Mouse (Mus musculus) heart, postnatal 4 days (tissue): ENCODE data around the gene Pafah1b2. TPM values are rescaled to one million over a fixed set of nuclear protein-coding genes. Genes with fewer than 3 reads are reported as not detected.

Experiments used
- DNase-seq: peaks from one replicate; pipeline ENCODE4 v3.0.0; 2021
- total RNA-seq, 2 experiments: library from RNA; stranded (reverse); gene quantifications; 2 replicates each; pipeline ENCODE4 v1.2.3; 2021

Gene Pafah1b2
- total RNA-seq, 2 experiments from 2014 or later, result 104 TPM

GRCm38 (mm10) chr9:45980611-45981010 is 31.9 kb downstream of the Pafah1b2 start:
- no peak for DNase-seq

DNA sequence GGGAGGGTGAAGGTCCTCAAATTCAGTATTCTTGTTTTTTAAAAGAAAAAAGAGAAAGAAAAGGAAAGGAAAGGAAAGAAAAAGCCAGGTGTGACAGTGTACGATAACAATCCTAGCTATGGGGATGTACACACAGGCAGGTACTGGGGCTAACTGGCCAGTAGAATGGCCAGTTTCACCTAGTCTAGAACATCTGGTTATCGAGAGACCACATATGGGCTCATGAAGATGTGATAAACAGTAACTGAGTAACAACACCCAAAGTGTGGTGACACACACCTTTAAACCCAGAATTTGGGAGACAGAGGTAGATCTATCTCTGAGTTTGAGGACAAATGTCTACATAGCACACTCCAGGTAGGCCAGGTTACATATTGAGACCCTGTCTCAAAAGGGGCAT is 32.7 kb downstream of the Pafah1b2 start:
- no peak for DNase-seq

DNA sequence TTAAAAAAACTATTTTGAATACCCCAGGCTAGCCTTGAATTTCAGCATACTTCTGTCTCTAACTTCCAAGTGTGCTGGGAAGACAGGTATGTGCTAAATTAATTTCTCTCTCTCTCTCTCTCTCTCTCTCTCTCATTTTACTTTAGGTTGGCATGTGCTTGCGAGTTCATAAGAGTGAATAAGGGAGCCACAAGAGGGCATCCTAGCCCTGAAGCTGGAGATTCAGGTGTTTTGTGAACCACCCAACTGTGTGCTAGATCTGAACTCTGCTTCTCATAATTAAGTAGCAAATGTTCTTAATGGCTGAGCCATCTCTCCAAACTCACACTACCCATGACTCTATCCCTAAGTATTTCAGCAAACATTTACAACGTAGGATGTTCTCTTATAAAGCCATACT is 35.6 kb downstream of the Pafah1b2 start:
- no peak for DNase-seq

DNA sequence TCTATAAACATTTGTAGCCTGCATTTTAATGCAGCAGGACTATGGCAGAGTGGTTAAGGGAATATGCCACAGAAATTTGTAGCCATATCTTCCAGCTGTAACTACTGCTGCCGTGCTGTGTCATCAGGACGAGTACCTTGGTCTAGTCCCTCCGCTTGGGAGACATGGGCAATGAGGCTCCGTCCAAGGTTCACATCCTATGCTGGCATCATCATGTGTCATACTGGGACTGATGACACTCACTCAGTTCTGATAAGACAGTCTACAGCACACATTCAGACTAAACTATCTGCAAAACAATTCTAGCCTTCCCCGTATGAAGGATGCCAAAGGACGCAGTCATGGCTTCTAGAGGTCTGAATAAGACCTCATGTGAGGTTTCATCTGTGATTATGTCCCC is 48.9 kb downstream of the Pafah1b2 start:
- DNase-seq, result no peak

DNA sequence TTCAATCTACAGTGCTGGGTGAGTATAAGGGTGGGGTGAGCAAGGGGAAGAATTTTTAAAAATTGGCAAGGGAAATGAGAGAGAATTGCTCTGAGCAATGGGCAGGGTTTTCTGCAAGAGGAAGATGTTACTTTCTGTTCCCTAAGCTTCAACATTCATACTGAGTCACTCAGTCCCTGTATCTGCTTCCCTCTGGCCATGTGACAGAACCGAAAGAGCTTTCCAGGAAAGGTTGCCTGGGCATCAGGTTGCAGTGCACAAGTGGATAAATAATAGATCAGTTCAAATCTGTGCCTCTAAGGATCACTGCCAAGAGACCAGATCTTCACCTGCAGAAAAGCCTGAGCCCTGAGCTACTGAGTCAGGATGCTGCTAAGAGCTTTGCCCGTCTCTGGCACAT is 50.6 kb downstream of the Pafah1b2 start:
- no peak for DNase-seq

DNA sequence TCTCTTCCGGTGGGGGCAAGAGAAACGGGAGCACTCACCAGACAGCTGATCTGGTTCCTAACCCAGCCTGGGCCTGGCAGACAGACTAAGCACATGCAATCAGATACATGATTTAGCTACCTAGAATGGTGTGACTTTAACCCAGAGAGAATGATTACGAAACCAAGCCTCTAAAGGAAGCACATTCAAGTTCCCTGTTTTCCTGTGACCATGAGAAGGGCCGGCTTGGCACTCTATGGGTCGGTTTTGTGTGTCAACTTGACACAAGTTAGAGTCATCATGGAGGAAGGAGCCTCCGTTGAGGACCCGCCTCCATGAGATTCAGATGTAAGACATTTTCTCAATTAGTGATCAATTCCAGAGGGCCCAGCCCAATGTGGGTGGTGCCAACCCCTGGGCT is 52.8 kb downstream of the Pafah1b2 start:
- DNase-seq, result no peak

GRCm38 (mm10) chr9:45958851-45959250 is 53.6 kb downstream of the Pafah1b2 start:
- no peak for DNase-seq

DNA sequence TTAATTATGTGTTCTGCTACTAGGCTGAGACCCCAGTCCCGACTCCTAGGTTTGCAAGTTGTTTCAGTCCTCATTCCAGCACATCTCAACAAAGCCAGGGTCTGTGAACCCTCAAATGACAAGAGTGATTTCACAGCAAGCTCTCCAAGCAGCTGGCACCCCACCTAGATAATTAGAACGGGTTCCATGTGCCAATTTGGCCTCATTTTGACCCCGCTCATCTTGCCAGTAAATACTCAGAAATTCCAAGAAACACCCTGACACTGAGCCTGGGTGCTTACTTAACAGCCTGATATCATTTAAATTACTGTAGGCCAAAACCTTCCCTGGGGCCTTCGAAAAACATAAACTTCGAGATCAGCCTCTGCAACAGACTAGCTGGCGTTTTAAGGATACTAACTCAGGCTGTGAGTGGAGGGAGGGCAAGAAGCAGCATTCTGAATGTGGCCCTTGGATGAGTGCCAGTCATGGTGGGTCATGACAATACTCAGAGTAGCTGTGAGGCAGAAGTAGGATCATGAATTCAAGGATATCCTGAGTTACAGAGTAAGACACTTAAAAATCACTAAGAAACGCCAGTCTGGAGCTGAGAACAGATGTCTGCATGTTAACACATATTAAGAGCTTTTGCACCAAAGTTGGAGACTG is 54.3 kb downstream of the Pafah1b2 start:
- DNase-seq, result peak; percentile 47

GRCm38 (mm10) chr9:45955107-45955963 is 57.2 kb downstream of the Pafah1b2 start, which contains the start of gene Sidt2:
Sidt2 (minus strand) TSS chr9:45955258.
- DNase-seq, result peak; percentile 89

DNA sequence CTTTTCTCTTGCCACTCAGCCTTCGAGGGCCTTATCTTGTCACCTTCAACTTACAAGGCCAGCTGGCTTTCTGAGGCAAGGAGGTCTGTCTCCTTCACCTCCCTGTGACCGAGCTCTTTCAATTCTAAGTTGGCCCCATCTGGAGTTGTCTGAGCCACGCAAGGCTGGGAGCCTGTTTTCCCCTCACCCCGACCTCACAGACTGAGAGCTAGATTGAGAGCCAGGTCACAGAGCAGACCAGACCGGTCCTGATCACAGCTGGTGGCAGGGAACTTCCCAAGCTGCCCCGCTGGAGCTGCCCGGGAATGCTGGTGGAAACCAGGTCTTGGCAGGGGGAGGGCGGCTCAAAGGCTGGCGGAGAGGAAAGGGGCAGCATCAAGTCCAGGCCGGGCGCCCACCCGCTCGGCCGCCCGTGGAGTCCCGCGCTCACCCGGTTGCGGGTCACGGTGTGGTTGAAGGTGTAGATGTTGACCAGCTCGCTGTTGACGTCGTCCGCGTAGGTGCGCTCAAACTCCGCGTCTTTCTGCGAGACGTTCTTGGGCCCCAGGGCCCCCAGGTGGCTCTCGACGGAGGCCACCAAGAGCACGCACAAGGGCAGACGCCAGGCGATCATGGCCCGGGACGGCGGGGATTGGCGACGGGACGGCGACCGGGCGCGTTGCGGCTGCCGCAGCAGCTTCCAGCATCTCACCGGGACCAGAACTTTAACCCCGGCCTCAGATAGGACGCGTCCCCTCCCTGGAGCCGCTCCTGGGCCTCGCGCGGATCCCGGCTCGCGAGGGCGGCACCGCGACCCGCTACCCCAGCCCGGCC is 58.0 kb downstream of the Pafah1b2 start:
- peak; percentile 59 for DNase-seq

DNA sequence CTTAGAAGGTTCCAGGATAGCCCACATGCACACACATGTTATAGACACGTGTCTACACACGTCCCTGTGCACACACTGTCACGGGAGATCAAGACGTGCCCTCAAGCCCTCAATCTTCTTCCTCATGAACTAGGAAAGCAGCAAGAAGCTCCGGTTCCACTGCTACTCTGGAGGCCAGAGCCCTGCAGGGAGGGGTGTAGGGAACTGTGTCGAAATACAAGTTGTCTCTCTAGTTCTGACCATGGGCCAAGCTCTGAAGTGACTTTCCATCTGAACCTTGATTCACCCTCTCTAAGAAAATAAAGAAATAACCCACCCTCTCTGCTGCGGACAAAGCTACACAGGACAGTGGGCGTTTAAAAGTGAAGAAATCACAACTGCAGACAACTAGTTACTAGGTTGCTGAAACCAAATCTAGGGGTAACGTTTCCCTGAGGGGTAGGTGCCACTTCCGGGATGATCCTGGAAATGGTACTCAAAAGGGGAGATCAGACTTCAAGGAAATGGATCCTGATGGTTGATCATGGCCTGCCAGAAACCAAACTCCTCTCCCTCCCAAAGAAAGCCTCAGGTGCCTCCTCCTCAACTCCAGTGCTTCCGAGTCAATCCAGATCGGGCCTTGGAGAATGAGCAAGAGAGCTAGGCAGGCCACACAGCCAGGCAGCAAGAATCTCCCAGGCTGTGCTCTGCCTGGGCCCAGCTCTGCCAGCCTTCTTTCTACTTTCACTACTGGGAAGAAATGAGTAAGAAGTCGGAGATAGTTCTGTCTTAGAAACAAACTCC is 58.8 kb downstream of the Pafah1b2 start:
- peak; percentile 5 for DNase-seq

DNA sequence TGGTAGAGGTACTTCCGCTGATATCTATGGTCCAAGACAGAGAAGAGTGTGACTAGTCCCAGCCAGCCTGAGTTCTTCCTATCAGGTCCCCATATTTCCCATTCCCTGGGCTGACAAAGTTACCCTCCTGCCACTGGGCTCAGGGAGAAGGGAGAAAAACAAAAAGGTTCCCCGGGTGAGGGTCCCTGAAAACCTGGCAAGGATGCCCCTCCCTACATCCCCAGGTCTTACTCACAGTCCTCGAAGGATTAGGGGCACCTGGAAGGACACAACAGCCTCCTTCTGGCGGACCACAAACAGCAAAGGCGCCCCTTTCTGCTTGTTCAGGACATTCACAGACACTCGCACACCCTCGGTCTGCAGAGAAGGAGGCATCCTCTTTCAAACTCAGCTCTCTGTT is 59.6 kb downstream of the Pafah1b2 start:
- peak; percentile 5 for DNase-seq

DNA sequence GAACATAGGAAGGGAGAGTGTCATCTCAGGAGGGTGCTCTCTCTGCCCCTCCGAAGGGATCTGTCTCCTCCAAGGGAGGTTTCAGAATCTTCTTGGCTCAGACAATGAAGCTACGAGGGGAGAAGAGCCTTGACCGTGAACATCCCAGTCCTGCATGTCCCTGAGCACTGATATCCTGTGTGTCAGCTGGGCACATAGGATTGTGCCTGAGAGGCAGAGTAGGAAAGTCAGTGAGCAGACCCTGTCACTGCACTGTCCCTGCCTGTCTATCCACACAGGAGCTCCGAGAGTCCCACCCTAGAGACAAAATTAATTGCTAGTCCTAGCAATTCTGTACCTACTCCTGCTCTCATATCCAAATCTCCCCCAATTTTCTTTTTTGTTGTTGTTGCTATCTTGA is 60.4 kb downstream of the Pafah1b2 start:
- no peak for DNase-seq

GRCm38 (mm10) chr9:45946872-45947183 is 65.7 kb downstream of the Pafah1b2 start:
- DNase-seq, result no peak

- no peak for DNase-seq
These were observed 66.2 kb downstream of the Pafah1b2 start for GRCm38 (mm10) chr9:45946182-45946871.

DNA sequence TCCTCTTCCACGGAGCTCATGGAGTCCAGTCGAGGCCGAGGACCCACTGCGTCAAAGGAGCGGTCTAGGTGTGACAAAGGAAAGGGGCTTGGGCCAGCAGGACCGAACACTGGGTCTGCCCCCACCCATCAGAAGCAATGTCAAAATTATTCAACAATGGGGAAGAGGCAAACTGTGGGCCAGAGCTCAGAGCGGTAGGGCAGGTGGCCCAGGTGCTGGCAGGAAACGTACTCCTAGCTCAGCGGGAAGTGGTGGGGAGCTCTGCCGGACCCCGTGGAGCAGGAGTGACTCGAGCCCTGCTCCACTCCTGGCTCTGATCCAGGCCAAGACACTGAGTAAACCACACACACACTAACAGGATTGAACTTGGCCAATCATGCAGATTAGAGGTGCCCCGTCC is 66.8 kb downstream of the Pafah1b2 start:
- no peak for DNase-seq

DNA sequence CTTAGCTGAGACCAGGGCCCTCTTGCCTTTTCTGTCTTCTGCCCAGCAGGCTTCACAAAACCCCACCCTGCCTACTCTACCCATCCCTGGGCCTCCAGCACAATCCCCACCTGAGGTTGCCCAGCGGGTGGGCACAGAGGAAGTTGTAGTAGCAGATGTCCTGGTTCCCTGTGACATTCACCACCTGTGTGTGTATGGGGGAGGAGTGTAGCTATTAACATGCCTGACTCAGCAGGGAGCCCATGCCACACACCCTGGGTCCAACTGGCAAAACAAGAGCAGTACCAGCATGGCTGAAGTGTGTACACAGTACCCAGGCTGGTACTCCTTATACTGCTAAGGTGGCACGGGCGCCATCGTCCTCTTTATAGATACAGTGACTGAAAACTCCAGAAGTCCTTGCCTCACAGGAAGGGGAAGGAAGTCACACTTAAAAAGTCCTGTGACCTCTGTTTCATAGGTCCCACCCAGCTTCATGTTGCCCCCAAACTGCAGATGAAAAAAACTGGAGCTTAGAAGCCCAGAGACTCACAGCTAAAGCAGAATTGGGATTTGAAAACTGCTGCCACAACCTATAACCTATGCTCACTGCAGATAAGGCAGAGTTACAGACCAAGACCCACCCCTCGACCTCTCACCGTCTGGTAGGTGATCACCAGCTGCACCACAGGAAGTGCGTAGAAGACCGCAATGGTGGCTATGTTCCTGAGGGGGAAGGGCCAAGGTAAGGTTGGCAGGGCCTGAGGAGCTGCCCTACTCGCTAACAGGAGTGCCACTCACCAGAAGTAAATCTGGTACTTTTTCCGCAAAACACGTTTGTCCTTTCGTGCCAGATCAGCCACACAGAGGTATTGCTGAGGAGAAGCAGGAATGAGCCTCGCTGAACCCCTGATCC is 67.7 kb downstream of the Pafah1b2 start:
- no peak for DNase-seq

DNA sequence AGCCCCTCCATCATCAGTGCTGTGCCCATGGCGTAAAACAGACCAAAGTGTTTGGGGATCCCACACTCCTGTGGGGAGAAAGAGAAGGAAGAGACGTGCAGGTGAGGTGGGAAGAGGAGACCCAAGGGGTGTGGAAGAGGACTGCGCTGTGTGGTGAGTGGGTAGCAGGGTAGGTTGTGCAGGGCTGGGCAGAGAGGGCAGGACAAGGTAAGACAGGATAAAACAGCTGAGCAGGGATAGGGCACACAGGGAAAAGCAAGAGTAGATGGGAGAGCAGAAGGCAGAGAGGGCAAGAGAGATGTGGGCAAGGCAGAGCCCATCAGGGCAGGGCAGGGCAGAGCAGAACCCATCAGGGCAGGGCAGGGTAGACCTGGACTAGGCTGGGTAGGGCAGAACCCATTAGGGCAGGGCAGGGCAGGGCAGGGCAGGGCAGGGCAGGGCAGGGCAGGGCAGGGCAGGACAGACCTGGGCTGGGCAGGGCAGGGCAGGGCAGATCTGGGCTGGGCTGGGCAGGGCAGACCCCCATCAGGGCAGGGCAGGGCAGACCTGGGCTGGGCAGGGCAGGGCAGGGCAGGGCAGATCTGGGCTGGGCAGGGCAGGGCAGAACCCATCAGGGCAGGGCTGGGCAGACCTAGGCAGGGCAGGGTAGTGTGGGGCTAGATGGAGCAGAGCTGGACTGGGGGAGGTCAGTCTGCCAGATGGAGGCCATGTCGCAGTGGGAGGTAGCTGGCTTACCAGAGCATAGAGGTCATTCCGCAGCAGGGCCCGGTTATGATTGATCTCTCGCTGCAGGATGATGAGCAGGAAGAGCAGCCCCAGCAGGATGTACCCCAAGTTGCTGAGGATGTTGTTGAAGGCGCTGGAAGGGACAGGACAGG is 68.6 kb downstream of the Pafah1b2 start:
- DNase-seq, result no peak

GRCm38 (mm10) chr9:45942916-45943315 is 69.6 kb downstream of the Pafah1b2 start:
- no peak for DNase-seq

DNA sequence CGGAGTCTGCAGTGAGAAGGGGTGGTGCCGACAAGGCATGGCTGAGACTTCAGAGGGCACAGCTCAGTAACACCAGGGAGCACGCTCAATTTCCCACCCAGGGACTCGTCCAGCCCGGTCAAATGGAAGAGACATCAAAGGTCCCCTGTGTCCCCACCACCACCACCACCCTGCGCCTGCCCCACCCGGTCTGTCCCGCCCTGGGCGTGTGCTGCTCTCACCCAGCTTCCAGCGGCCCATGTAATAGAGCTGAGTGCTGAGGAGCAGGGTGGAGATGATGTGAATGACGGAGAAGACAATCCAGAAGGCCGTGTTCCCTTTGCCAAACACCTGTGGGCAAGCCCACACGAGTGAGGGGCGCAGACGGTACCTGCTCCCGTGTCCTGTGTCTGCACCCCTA is 70.0 kb downstream of the Pafah1b2 start:
- no peak for DNase-seq
